Mouse (Mus musculus): Measurements from ENCODE around the gene Oaz3. TPM values are rescaled to one million over a fixed set of nuclear protein-coding genes. Genes with fewer than 3 reads are reported as not detected.

The Oaz3 gene
- polyA plus RNA-seq, 1 experiment from 2014 or later: 1.1 TPM

DNA sequence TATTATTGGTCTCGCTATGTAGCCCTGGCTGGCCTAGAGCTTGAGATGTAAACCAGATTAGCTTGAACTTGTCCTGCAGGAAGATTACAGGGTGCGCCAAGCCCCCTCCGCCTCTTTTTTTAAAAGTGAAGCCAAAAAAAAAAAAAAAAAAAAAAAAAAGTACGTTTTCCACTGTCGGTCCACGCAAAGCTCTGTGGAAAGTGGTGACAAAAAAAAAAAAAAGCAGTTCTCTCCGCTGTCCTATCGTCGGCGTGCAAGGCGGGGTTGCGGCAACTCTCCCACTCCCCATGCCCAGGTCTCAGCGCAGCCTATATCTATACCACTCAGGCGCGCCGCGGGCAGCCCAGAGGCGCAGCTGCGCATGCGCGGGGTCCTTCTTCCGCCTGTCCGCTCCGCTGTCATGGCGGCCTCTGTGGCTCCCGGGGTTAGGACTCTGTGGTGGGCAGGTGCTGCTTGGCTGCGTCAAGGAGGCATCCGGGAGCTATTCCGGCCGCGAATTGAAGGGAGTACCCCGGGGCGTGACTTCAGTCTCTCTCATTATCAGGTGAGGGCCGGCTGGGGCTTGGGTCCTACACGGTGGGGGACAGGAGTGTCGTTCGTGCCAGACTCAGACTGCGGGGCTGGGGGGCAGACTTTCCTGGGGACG, 641 bp downstream of the Oaz3 start, which contains the start of gene Mrpl9:
Gene Mrpl9 (plus strand): TSS at position 368 of the 646 bp plus-strand sequence.
- H3K27ac ChIP-seq (replicated peaks): peak within 1 kb of the TSS; percentile 65
- under 1% methylated on average over 39 of the region's 39 CpGs for WGBS

DNA sequence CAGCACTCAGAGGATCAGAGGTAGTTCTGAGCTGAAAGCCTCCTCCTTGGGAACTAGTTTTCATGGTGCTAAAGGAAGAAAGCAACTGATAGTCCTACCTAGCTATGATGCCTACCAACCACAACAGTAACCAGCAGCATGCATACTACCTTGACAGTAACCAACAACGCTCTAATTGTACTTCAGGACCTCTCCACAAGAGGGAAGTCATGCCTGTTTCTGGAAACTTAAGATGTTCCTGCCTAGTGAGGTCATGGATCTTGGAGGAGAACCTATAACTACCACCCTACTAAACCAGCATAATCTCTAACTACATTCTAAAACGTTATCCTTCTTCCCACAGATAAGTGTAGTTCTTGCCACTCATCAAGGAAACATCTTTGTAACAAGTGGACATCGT, 2.5 kb downstream of the Oaz3 start:
- no peak overlapping the region for H3K9ac ChIP-seq (replicated peaks)
- no peak for ATAC-seq (ENCODE audit: low FRiP score, low read depth)
- WGBS: 45% methylated on average over 3 of the region's 3 CpGs
- no peak overlapping the region for H3K4me3 ChIP-seq
- H3K4me1 ChIP-seq: peaks cover 14% of the 10 kb centered on the region
- no peaks in the 10 kb centered on the region for H3K27me3 ChIP-seq
- H3K4me2 ChIP-seq (replicated peaks): no peak overlapping the region
- peaks cover 15% of the 10 kb centered on the region for H3K36me3 ChIP-seq
- no peaks in the 10 kb centered on the region for H3K9me3 ChIP-seq
- no peak overlapping the region for H3K27ac ChIP-seq (replicated peaks)

More for the DNA sequence above, 641 bp downstream of the Oaz3 start, which contains the start of gene Mrpl9:
- H3K36me3 ChIP-seq: peaks cover 34% of the 10 kb centered on the region
- H3K9me3 ChIP-seq: no peaks in the 10 kb centered on the region
- no peaks in the 10 kb centered on the region for H3K27me3 ChIP-seq
- ATAC-seq (ENCODE audit: low FRiP score, low read depth): peak; percentile 98
- peak within 1 kb of the TSS; percentile 96 for H3K4me3 ChIP-seq
- H3K4me1 ChIP-seq: peaks cover 14% of the 10 kb centered on the region
- H3K9ac ChIP-seq (replicated peaks): peak within 1 kb of the TSS; percentile 94
- peak within 1 kb of the TSS; percentile 85 for H3K4me2 ChIP-seq (replicated peaks)

DNA sequence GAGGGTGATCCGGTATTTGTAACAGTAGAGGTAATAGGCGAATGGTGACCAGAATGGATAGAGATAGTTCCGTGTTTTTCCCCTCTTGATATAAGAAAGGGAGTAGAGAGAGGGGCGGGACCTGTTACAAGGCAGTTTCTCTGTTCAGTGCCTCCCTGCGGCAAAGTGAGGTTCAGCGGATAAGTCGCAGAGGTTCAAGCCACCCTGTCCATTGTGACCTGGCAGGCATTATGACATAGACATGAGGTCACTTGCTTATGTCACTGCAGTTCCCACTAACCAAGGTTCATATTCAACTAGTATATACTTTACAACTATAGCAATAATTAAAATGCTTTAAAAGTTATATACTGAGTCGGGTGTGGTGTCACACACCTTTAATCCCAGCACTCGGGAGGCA, 7.3 kb downstream of the Oaz3 start:
- H3K27ac ChIP-seq (replicated peaks): no peak overlapping the region

DNA sequence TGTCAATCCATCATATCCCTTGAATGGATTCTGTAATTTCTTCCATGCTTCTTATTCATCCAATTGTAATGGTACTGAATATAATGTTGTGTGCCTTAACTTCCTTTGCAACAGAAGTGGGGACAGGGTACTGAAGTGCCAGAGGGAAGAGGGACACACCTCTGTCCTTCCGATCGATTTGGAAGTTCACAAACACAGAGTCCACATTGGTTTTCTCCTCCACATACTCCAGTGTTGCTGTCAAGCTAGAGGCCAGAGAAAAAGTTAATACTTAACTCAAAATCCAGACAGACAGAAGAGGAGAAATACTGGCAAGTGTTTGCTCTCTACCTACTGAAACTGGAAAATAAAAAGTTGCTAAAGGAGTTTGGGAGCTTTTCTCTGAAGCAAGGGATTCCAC, 9.4 kb downstream of the Oaz3 start:
- H3K4me3 ChIP-seq: no peak overlapping the region
- H3K9me3 ChIP-seq: no peaks in the 10 kb centered on the region
- no peak overlapping the region for H3K4me2 ChIP-seq (replicated peaks)
- peaks cover 19% of the 10 kb centered on the region for H3K36me3 ChIP-seq
- no peak overlapping the region for H3K27ac ChIP-seq (replicated peaks)
- ATAC-seq (ENCODE audit: low FRiP score, low read depth): no peak
- H3K4me1 ChIP-seq: no peaks in the 10 kb centered on the region
- H3K27me3 ChIP-seq: no peaks in the 10 kb centered on the region
- no peak overlapping the region for H3K9ac ChIP-seq (replicated peaks)
- 90% methylated on average over 2 of the region's 2 CpGs for WGBS

More for the DNA sequence above, 7.3 kb downstream of the Oaz3 start:
- H3K9ac ChIP-seq (replicated peaks): no peak overlapping the region
- no peak overlapping the region for H3K4me2 ChIP-seq (replicated peaks)
- 85% methylated on average over 9 of the region's 9 CpGs for WGBS
- no peak overlapping the region for H3K4me3 ChIP-seq
- no peaks in the 10 kb centered on the region for H3K9me3 ChIP-seq
- no peaks in the 10 kb centered on the region for H3K4me1 ChIP-seq
- 0 out of 2 replicates have a peak, but pooled peaks cover 3% of the 10 kb centered on the region for H3K36me3 ChIP-seq
- H3K27me3 ChIP-seq: no peaks in the 10 kb centered on the region
- ATAC-seq (ENCODE audit: low FRiP score, low read depth): no peak

DNA sequence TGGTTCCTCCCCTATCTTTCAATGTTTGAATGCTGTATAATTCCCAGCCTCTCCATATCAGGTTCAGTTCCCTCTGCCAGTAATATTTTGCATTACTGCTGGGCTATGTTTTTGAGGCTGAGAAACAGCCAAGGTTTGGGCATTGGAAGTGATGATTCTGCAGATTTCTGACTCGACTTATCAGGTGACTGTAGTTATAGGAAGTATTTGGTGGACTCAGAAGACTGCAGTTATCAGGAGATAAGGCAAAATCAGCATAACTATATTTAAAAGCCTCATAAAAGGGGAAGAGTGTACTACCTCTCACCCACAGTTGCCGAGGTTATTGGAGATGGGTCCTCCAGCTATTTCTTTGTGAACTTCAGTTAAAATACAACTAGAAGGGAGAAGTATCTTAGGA, 12.7 kb downstream of the Oaz3 start:
- Histone ChIP-seq H3K9ac (replicated peaks) (no peak overlapping the region), H3K4me1 (no peaks in the 10 kb centered on the region), H3K27ac (replicated peaks) (no peak overlapping the region), H3K36me3 (peaks cover 40% of the 10 kb centered on the region), H3K4me2 (replicated peaks) (no peak overlapping the region), H3K27me3 (no peaks in the 10 kb centered on the region), H3K4me3 (no peak overlapping the region), H3K9me3 (no peaks in the 10 kb centered on the region)
- 82% methylated on average over 2 of the region's 2 CpGs for WGBS
- no peak for ATAC-seq (ENCODE audit: low FRiP score, low read depth)

DNA sequence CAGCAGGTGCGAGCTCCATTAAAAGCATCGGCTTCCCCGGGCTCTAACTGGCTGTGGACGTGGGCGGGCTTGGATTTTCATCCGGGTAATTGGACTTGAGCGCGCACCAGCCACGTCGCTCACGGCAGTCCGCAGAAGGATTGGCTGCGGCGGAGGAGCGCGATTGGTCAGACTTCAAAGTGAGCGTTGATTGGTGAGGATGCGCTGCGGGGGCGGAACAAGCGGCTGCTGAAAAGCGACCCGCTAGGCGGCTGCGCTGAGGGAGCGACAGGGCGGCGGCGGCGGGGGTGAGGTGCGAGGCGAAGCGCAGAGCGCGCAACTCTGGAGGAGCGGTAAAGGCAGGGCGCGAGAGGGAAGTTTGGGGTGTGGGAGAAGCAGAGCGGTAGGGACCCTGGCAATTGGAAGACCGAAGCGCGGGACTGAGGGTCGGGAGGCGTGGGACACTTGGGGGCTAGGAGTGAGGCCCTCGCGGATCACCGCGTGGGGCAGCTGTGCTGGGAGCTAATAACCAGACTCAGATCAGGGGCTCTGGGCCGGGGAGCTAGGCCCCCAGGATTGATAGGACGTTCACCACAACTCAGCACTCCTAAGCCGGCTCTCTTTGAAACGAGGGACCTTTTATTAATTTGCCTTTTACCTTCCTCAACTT, 30.6 kb downstream of the Oaz3 start, which contains the start of gene Tdrkh:
Gene Tdrkh (plus strand): TSS at position 243 of the 649 bp plus-strand sequence.
- peak; percentile 99 for ATAC-seq (ENCODE audit: low FRiP score, low read depth)
- Histone ChIP-seq H3K36me3 (no peaks in the 10 kb centered on the region), H3K9me3 (no peaks in the 10 kb centered on the region), H3K27me3 (no peaks in the 10 kb centered on the region), H3K27ac (replicated peaks) (peak within 1 kb of the TSS; percentile 76), H3K4me1 (peaks cover 5% of the 10 kb centered on the region), H3K4me3 (peak within 1 kb of the TSS; percentile 61), H3K4me2 (replicated peaks) (peak within 1 kb of the TSS; percentile 67), H3K9ac (replicated peaks) (peak within 1 kb of the TSS; percentile 69)
- WGBS: 10% methylated on average over 52 of the region's 52 CpGs

DNA sequence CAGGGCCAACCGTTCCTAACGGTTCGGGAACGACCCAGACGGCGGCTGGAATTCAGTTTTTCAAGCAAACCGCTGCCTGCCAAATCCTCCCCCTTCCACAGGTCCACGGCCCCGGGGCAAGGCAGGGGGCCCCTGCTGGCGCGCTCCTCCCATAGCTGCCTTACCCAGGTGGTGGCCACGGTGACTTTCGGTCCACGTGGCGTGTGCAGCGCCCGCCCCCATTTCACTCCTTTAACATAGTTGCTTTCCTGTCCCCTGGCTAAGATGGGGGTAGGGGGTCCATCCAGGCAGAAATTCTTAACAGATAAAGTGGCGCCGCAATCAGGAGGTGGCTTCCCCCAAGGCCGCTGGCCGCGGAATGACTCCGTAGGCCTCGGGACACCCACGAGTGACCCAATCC, 31.2 kb downstream of the Oaz3 start:
- H3K9ac ChIP-seq (replicated peaks): peak overlapping the region; percentile 63
- peak overlapping the region; percentile 61 for H3K4me3 ChIP-seq
- no peak for ATAC-seq (ENCODE audit: low FRiP score, low read depth)
- peaks cover 5% of the 10 kb centered on the region for H3K4me1 ChIP-seq
- peak overlapping the region; percentile 76 for H3K27ac ChIP-seq (replicated peaks)
- H3K9me3 ChIP-seq: no peaks in the 10 kb centered on the region
- H3K27me3 ChIP-seq: no peaks in the 10 kb centered on the region
- WGBS: 7% methylated on average over 25 of the region's 25 CpGs
- peak overlapping the region; percentile 67 for H3K4me2 ChIP-seq (replicated peaks)
- no peaks in the 10 kb centered on the region for H3K36me3 ChIP-seq

DNA sequence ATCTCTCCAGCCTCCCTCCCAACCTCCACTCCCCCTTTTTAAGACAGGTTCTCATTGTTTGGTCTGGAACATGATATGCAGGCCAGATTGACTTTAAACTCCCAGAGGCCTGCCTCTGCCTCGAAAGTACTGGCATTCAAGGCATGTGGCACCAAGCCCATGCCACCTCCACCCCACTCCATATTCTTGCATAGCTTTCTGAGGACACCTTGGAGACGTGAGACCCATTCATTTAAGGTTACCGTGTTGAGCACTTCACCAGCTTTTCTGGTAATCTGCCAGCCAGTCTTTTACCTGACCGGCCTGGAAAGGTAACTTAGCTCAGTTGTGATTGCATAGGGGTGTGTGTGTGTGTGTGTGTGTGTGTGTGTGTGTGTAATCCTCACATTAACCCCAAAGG, 38.2 kb downstream of the Oaz3 start:
- 75% methylated on average over 4 of the region's 4 CpGs for WGBS
- ATAC-seq (ENCODE audit: low FRiP score, low read depth): no peak
- H3K9ac ChIP-seq (replicated peaks): no peak overlapping the region

DNA sequence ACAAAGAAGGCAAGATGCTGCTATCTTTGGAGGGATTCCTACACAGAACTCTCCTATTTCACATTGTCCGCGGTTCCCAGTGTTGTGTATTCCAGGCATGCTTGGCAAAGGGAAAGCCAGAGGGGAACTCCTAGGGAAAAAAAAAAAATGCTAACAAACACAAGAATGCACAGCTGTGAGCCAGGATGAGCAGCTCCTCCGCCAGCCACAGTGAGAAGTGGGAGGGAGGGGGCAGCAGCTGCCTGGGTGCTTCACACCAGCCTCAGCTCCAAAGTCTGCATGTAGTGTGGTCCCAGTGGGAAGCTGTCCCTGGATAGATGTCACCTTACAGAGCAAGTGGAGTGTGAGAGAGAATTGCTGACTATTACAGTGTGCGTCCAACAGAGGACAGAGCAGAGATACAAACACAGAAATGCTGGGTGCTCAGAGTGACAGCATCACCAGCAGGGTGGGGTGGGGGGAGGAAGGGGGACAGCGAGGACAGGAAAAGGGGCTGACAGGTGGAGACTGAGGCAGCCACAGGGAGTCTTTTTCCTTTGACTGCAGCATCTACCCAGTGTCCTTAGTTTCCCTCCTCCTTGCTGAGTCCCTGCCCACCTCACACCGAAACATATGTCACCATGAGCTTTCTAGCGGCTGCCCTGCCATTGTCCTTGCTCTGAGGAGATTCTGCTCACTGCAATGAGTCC, 39.2 kb downstream of the Oaz3 start:
- Histone ChIP-seq H3K27ac (replicated peaks) (no peak overlapping the region), H3K27me3 (peaks cover 35% of the 10 kb centered on the region)
- ATAC-seq (ENCODE audit: low FRiP score, low read depth): no peak

More for the DNA sequence above, 38.2 kb downstream of the Oaz3 start:
- H3K36me3 ChIP-seq: no peaks in the 10 kb centered on the region
- H3K27me3 ChIP-seq: peaks cover 29% of the 10 kb centered on the region
- no peaks in the 10 kb centered on the region for H3K9me3 ChIP-seq
- no peak overlapping the region for H3K4me2 ChIP-seq (replicated peaks)
- H3K27ac ChIP-seq (replicated peaks): no peak overlapping the region
- peaks cover 10% of the 10 kb centered on the region for H3K4me1 ChIP-seq
- no peak overlapping the region for H3K4me3 ChIP-seq

DNA sequence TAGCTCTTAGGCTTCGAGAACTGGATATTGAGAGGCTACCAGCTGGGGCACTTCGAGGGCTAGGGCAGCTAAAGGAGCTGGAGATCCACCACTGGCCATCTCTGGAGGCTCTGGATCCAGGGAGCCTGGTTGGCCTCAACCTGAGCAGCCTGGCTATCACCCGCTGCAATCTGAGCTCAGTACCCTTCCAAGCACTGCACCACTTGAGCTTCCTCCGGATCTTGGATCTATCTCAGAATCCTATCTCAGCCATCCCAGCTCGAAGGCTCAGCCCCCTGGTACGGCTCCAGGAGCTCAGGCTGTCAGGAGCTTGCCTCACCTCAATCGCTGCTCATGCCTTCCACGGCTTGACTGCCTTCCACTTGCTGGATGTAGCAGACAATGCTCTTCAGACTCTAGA, 41.3 kb downstream of the Oaz3 start:
- Histone ChIP-seq H3K4me2 (replicated peaks) (no peak overlapping the region), H3K27ac (replicated peaks) (no peak overlapping the region), H3K36me3 (no peaks in the 10 kb centered on the region), H3K27me3 (peaks cover 45% of the 10 kb centered on the region), H3K4me3 (no peak overlapping the region), H3K9ac (replicated peaks) (no peak overlapping the region), H3K9me3 (no peaks in the 10 kb centered on the region), H3K4me1 (peaks cover 28% of the 10 kb centered on the region)
- no peak for ATAC-seq (ENCODE audit: low FRiP score, low read depth)
- WGBS: 71% methylated on average over 8 of the region's 8 CpGs

More for the DNA sequence above, 39.2 kb downstream of the Oaz3 start:
- WGBS: 36% methylated on average over 7 of the region's 7 CpGs
- Histone ChIP-seq H3K9ac (replicated peaks) (no peak overlapping the region), H3K4me1 (peaks cover 19% of the 10 kb centered on the region), H3K9me3 (no peaks in the 10 kb centered on the region), H3K36me3 (no peaks in the 10 kb centered on the region), H3K4me3 (no peak overlapping the region), H3K4me2 (replicated peaks) (no peak overlapping the region)

DNA sequence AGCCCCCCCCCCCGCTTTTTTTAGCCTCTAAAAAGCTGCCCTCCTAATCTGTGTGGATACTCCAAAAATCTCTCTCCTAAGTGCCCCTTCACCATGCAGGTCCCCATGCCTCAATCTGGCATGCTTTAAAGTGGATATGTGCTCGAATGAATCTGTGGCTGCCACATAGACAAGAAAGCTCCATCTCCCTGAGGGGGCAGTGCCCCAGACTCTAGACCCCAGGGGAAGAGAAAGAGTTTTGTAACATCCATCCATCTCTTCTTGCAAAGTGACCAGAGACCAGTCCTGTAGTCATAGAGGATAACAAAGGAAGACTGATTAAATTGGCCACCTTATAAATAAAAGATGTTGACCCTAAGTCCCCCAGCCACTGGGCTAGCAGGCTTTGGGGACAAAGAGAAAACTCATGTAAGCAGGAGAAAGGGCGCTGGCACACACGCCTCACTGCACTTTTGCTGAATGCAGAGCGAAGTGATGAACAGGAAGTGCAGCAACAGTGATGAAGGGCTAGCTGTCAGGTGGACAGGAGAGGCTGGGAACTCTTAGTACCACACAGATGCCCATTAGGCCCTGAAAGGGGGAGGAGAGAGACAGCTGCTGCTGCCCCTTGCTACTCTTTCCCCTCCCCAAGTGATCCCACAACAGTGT, 43.9 kb downstream of the Oaz3 start:
- Histone ChIP-seq H3K9me3 (no peaks in the 10 kb centered on the region), H3K36me3 (no peaks in the 10 kb centered on the region), H3K9ac (replicated peaks) (peak overlapping the region; percentile 62), H3K4me2 (replicated peaks) (peak overlapping the region; percentile 63), H3K27me3 (peaks cover 55% of the 10 kb centered on the region), H3K4me1 (peaks cover 25% of the 10 kb centered on the region), H3K4me3 (peak overlapping the region; percentile 41; the same call in 1 of the 2 replicates), H3K27ac (replicated peaks) (no peak overlapping the region)
- peak; percentile 29; the same call in 1 of the 2 replicates for ATAC-seq (ENCODE audit: low FRiP score, low read depth)
- WGBS: 18% methylated on average over 5 of the region's 5 CpGs

Data from midbrain, embryonic 12.5 days (tissue).